Mouse (Mus musculus) kidney, postnatal 10 days (tissue): ENCODE measurements around the gene Macrod2.

Experiments
- DNase-seq: peaks from one replicate; pipeline ENCODE4 v3.0.0; 2021; ENCODE audit warnings: mixed read lengths

Gene Macrod2

DNA sequence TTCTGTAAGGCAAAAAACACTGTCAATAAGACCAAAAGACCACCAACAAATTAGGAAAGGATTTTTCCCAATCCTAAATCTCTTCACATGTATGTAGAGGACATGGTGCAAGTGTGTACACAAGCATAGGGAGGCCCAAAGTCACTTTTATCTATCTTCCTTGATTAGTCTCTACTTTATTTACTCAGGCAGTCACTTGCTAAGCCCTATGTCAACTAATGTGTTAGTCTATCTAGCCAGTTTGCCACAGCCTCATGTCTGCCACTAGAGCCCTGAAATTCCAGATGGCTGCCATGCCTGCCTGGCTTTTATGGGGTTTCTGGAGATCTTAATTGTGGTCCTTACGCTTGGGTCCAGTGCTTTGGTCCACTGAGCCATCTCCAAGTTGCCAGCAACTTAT lies 1483.4 kb downstream of the Macrod2 start:
- no peak for DNase-seq

- no peak for DNase-seq
Observed at GRCm38 (mm10) chr2:141879711-141880110, 1484.6 kb downstream of the Macrod2 start.

DNA sequence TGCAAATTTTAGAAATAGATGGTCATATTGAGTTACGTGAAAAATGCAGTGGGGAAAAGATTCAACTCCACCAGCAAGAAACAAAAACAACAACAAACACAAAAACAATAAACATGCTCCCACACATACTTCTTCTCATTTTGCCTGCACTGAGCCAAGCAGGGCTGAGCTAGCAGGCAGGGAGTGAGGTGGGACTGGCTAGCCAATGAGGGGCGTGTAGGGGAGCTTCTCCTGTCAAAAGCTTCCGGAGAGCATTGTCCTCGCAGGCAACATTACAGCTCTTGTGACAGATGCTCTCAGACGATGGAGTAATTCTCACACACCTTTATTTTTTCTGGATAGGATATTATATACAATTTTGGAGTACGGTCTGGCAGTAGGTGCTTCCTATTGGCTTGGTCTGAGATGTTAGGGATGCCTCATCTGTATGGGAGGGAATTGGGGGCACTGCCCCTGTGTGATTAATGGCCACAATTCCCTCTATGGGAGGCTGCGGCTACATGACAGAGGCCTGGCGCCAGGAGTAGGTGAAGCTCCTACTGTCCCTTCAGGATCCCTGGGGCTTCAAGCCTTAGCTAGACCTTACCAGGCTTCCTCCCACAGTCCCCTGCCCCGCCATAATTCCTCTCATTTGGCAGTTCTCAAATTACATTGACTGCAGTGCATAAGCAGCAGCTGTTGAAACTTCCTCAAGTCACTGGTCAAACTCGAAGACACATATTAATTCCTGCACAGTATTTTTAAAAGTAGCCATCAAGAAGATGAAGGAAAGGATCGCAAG lies 1491.8 kb downstream of the Macrod2 start:
- DNase-seq = no peak

DNA sequence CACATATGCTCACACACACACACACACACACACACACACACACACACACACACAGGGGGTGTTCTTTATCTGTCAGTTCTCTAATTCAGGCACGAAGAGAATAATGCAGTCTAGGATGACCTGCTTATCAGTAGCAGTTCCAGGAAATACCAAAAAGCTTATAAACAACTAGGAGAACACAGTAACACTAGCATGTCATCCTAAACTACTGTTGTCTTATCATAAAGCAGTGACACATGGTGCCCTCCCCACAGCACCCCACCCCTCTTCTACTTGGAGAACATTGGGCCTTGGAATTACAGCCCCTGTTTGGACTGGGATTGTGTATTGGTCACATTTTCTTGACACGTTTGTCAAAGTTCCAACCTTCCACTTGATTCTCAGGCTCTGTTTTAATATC lies 1494.4 kb downstream of the Macrod2 start:
- DNase-seq = no peak

DNA sequence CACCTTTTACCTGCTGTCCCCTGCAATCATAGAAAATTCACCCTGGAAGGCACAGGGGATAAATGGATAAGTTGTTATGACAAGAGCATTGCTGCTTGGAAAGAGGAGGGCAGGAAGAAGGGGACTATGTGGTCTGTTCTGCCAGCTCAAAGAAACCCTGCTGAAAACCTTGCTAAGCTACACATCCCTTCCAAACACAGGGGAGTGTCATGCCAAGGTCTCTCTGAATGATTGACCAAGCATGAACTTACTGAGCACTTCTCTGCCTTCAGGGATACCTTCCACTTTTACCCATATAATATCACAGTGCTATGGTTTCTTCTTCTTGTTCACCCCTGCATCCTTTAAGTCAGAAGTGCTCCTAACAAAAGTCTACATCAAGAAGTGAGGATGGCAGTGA lies 1502.8 kb downstream of the Macrod2 start:
- DNase-seq = no peak

GRCm38 (mm10) chr2:141911831-141912447 lies 1516.8 kb downstream of the Macrod2 start:
- DNase-seq = no peak

DNA sequence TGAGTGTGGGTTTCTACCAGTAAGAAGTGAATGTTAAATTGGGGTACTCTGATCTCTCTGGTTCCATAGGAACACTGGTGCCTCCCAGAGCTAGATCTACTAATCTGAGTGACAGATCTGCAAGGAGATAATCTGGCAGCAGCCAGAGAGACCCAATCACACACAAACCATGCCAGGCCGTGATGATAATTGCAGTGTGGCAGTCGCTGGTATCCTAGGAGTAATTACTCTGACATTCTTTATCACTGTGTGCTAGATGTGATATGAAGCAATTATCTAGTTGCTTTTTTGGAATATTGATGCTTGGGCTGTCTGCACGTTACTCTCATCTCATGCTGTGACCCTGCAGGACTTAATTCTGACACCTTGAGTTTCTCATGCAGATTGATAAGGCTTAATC lies 1518.4 kb downstream of the Macrod2 start:
- DNase-seq = no peak

- no peak for DNase-seq
Observed at GRCm38 (mm10) chr2:141913894-141914293, 1518.8 kb downstream of the Macrod2 start.

GRCm38 (mm10) chr2:141920377-141920992 lies 1525.4 kb downstream of the Macrod2 start:
- DNase-seq = no peak

DNA sequence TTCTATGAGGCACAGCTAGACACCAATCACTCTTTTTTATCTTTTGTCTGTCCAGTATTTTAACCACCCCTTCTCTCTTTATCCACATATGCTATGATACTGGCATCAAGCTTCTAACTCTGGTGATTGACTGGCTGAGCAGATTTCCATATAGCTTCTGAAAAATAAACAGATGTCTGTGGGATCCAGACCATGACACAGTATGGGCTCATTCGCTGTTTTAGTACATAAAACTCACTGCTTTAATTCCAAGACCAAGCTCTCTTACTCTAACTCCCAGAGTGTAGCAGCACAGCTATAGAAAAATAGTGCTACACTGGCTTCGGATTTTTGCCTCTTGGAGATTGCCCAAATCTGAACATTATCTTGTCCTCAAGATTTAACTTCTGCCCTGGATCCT lies 1540.0 kb downstream of the Macrod2 start:
- DNase-seq = no peak

GRCm38 (mm10) chr2:141954795-141955194 lies 1559.7 kb downstream of the Macrod2 start:
- no peak for DNase-seq

GRCm38 (mm10) chr2:141955197-141955596 lies 1560.1 kb downstream of the Macrod2 start:
- no peak for DNase-seq

- no peak for DNase-seq
Observed at GRCm38 (mm10) chr2:141962868-141963267, 1567.8 kb downstream of the Macrod2 start.

DNA sequence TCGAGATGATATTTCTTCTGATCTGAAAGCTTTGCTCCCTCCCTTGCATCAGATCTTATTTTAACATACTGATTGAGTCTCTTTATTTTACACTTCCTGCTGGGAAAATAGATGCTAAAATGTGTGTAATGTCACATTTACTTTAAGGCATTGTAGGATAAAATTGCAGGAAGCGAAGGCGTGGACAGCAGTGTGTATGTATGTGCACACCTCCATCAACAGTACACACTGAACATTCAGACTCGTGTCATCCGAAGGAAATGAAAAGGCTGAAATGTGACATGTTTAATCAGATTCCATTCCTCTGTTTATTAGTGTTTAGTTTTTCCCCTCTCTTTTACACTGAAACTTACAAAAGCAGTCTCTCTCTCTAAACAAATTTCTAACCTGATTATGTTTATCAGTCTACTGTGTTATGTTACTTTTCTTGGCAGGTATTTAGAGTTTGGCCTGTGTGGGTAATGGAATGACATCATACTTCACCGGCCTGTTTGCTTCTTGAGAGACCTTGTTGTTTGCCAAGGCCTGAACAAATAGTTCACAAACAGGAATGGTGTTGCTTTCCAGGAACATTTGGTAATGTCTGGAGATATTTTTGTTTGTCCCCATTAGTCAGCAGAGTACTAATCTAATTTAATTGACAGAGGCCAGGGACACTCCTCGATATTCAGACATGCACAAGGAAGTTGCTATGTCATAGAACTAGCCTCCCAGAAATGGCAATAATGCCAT lies 1588.7 kb downstream of the Macrod2 start:
- no peak for DNase-seq

- DNase-seq = peak; percentile 10
Observed at GRCm38 (mm10) chr2:141998901-141999300, 1603.8 kb downstream of the Macrod2 start.

DNA sequence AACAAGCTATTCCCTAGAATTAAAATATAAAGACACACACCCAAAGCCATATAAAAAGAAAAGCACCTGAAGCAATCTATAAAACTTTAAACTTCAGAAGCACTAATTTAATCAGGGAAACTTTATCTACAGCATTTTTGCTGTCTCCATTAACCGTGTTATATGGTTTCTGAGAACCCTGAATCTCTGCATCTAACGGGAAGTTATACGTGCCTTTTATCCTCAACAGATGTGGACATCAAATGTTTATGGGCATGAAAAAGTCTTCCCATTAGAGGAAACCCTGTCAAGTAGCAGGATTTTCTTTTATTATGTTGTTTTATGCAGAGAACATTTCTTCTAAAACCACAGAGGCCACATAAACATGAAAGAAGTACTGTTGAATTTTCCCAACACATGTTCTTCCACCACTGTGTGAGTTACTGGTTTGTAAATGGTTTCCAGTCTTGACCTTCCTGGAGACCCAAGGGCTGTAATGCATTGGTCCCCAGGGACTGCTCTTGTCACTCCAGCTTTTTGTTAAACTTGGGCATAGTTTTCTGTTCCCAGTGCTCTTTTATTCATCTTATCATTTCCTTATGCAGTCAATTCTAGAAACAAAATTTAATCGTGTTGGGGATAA lies 1629.5 kb downstream of the Macrod2 start:
- peak; percentile 7 for DNase-seq

DNA sequence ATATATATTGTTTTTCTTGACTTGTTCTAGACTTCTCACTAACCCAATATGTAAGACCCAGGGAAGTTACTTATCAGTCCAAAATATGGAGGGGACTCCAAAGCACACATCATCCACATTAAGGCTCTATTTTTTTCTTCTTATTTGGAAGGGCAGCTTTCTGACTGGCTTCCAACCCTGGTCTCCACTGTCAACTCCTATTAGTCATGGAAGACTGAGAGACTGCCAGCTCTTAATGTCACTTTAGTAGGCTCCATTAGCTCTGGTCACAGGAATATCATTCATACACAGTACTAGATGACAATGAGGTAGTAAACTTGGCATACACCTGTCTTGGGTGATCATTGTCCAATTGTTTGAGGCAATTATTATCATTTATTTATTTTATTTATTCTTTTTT lies 1631.6 kb downstream of the Macrod2 start:
- DNase-seq = no peak

DNA sequence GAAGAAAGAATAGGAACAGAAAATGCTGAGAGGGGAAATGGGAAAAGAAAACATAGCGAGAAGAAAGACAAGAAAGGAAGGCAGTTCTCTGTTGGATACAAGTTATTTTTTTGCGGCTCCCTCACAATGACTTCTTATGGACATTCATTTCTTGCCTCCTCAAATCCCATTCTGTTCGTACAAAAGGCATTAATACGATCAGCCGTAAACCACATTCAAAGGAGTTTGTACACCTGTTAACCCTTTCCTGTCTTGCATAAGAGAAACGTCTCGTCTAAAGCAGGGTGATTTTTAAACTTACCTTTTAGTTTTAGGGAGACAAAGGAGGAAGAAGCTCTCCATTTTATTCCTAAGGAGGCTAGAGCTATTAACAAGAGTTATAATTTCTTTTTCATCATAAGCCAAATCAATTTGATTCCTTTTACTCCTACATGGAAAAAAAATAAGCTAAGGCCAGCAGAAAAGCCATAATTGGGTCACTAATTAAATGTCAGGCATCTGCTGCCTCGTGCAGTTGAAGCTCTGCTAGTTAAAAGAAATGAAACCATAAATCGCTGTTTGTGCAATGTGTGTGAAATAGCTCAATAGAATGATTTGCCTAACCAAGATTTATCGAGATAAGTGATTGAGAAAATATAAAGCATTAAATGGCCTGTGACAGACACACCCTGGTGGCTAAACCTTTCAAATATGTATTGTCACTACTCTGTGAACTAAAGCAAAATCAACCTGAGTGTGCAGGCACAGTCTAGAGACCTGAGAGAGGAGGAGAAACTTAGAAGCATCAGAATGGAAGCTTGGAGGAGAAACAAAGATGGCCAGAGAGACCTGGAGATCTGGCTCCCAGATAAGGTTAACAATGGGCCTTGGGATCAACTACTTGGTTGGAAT lies 1635.9 kb downstream of the Macrod2 start:
- DNase-seq = no peak

GRCm38 (mm10) chr2:142055576-142055975 lies 1660.5 kb downstream of the Macrod2 start:
- no peak for DNase-seq

- DNase-seq = peak; percentile 13
Observed at GRCm38 (mm10) chr2:142057889-142058750, 1663.0 kb downstream of the Macrod2 start.

GRCm38 (mm10) chr2:142058751-142059090 lies 1663.6 kb downstream of the Macrod2 start:
- DNase-seq = no peak
